Mouse (Mus musculus): ENCODE results near the gene Afm. TPM values are rescaled to one million over a fixed set of nuclear protein-coding genes. Genes with fewer than 3 reads are reported as not detected.

The Afm gene
- total RNA-seq, 2 experiments from 2014 or later: not detected

GRCm38 (mm10) chr5:90515561-90515960 lies 3.2 kb upstream of the Afm start:
- intact Hi-C loops (cut with DNase I): no loop called here
- DNase-seq: no peak

DNA sequence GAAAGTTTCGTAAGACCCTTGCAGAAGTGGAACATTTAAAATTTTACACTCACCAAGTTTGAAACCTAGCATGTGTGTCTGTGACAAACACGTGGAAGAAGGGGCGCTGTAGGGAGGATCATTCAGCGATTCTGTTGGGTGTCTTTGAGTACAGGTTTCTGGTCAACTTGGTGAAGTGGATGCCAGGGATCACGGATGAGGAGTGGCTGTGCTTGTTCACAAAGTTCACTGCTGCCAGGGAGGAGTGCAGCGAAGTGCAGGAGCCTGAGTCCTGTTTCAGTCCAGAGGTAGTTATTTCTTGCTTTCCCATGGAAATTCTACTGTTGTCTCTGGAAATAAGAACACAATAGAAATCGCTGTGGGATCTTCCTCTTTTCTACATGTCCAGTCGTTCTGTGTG lies 32.5 kb downstream of the Afm start:
- DNase-seq: no peak
- intact Hi-C loops (cut with DNase I): no loop called here

GRCm38 (mm10) chr5:90556052-90556451 lies 37.3 kb downstream of the Afm start:
- intact Hi-C loops (cut with DNase I): no loop called here
- DNase-seq: no peak

DNA sequence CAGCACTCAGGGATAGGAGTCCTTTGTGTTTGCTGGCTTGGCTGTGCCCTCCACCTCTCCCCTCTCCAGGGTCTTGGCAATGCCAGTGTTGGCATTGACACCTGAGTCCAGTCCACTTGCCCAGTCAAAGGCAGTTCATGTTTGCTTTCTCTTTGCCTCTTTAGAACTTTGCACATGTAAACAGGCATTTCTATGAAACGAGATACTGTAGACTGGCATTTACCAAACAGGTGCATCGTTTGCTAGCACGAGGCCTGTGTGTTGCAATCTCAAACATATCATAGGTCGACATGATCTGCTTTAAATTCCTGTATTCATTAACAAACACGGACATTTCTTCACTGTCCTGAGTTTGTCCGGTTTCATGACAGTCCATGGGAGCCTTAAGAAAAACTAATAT lies 42.0 kb downstream of the Afm start, which contains the start of gene 5830473C10Rik:
5830473C10Rik (plus strand) TSS at position 365 of the 400 bp plus-strand sequence.
- intact Hi-C loops (cut with DNase I): no loop called here
- no peak for DNase-seq

GRCm38 (mm10) chr5:90561721-90562275 lies 43.1 kb downstream of the Afm start:
- DNase-seq: no peak
- intact Hi-C loops (cut with DNase I): no loop called here

DNA sequence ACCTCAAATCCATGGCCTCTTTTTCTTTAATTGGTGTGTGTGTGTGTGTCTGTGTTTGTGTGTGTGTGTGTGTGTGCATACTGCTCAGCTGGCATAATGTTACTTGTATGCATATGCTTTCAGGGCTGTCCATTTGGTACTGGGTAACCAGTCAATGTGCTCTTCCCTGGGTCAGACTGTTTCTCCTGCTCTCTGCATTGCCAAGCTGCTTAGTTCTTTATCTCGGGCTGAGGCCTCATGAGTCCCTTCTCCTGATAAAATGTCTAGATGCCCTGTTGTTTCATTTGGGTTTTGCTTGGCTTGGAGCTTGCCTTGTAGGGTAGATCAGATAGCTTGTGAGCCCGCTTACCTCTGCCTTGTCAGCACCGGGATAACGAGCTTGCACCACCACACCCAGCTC lies 44.1 kb downstream of the Afm start:
- intact Hi-C loops (cut with DNase I): no loop called here

GRCm38 (mm10) chr5:90564161-90564560 lies 45.4 kb downstream of the Afm start:
- intact Hi-C loops (cut with DNase I): no loop called here
- no peak for DNase-seq

More for the DNA sequence above, 44.1 kb downstream of the Afm start:
- DNase-seq: no peak

DNA sequence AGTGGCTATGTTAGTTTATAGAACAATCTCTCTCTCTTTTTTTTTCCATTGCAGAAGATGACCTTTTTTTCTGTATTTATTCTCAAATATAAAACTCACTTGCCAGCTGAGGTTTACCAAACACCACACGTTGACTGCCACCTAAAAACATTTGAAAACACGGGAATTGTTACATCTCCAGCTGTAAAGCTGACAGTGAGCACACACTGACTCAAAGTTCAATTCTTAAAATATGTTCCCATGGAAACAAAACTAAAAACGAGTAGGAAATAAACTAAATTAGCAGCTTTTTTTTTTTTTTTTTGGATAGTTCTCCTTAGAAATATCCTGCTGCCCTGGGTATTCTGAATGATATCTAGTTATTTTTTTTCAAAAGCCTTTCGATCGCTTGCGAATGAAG lies 46.5 kb downstream of the Afm start:
- DNase-seq: no peak
- intact Hi-C loops (cut with DNase I): no loop called here

DNA sequence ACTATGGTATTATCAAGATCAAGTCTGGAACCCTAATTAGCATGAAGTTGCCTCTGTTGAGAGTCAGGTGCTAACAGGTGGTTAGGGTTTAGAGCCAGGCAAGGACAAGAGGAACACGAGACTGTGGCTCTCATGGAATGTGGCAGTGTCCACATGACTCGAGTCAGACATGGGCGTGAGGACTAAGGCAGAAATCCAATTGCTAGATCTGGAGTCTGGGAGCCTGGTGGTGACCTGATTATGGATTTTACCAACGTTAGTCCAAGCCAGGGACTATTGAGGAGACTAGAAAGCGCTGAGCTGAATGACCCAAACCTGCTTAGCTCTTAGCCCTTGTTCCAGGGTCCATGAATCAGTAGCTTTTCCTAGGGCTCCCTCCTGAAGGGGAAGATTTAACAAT lies 49.1 kb downstream of the Afm start:
- intact Hi-C loops (cut with DNase I): no loop called here
- no peak for DNase-seq

- DNase-seq: no peak
- intact Hi-C loops (cut with DNase I): no loop called here
Measured at GRCm38 (mm10) chr5:90568338-90568737, 49.6 kb downstream of the Afm start.

GRCm38 (mm10) chr5:90571216-90571615 lies 52.5 kb downstream of the Afm start:
- DNase-seq: no peak
- intact Hi-C loops (cut with DNase I): no loop called here

- intact Hi-C loops (cut with DNase I): no loop called here
- no peak for DNase-seq
Measured at GRCm38 (mm10) chr5:90577751-90578150, 59.0 kb downstream of the Afm start.

DNA sequence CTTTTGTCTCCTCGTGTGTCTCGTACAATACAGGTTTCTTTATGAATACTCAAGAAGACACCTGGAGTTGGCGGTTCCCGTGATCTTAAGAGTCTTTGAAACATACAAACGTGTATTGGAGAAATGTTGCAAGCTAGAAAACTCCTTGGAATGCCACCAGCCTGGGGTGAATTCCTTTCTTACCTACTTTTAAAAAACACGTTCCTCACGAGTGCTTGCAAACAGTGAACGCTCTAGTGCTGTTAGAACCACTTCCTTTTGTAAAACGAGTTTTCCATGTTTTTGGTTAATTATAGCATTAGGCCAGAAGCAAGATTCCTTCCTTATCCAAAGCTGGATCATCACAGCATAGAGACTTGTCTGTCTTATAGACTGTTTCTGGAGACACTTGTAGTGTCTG lies 60.8 kb downstream of the Afm start:
- DNase-seq: no peak
- intact Hi-C loops (cut with DNase I): no loop called here

DNA sequence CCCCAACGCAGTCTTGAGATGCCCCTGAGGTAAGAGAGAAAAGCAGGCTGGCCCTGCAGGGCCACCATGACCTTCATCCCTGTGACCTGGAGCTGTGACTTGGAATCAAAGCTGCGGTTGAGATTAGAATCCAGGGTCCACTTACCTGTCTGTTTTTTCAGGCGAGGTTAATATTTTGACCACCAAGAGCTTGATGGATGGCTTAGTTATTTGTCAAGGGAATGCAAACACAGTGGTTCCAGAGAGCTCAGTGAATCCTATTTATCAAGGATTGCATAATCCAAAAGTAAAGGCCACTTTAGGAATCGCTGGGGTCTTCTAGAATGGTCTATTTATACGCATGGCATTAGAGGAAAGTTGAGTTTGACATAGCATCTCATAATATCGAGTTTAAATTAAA lies 63.4 kb downstream of the Afm start:
- intact Hi-C loops (cut with DNase I): no loop called here
- no peak for DNase-seq

DNA sequence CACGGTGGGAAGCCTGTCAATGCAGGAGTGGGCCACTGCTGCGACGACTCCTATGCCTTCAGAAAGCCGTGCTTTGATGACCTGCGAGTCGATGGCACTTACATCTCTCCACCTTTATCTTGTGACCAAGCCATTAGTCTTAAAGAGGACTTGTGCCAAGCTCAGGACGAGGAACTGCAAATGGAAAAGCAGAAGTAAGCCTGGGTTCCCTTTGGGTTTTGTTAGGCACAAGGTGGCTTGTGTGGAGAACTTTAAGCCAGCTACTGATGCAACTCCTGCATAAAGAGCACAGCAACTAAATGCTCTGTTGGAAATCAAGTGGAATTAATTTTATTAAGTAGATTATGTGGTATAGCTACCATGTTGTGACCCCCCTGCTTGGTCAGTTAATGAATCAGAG lies 66.1 kb downstream of the Afm start:
- no peak for DNase-seq
- intact Hi-C loops (cut with DNase I): loop anchor here (5.0 kb wide), 1 partner anchor 82 kb away; no protein-coding TSS in a partner anchor

DNA sequence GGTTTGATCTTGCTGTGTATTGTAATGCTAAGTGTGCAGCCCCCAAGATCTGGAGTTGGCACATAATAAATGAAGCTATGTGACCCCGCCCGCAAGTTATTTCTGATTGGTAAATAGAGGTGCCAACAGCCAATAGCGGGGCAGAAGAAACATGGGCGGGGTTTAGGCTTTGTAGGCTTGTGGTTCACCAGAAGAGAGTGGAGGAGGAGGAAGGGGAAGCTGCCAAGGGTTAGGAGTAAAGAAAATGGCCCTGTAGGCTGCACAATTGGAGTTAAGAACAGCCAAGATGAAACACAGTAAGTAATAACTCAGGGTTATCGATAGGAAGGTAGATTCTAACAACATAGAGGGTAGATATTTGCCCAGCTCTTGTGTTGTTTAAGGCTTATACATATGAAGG lies 67.8 kb downstream of the Afm start:
- intact Hi-C loops (cut with DNase I): loop anchor here (5.0 kb wide), 1 partner anchor 84 kb away; no protein-coding TSS in a partner anchor
- no peak for DNase-seq

GRCm38 (mm10) chr5:90588104-90588503 lies 69.4 kb downstream of the Afm start:
- intact Hi-C loops (cut with DNase I): loop anchor here (2.0 to 5.0 kb wide), 2 partner anchors 86 to 385 kb away; no protein-coding TSS in a partner anchor
- no peak for DNase-seq

DNA sequence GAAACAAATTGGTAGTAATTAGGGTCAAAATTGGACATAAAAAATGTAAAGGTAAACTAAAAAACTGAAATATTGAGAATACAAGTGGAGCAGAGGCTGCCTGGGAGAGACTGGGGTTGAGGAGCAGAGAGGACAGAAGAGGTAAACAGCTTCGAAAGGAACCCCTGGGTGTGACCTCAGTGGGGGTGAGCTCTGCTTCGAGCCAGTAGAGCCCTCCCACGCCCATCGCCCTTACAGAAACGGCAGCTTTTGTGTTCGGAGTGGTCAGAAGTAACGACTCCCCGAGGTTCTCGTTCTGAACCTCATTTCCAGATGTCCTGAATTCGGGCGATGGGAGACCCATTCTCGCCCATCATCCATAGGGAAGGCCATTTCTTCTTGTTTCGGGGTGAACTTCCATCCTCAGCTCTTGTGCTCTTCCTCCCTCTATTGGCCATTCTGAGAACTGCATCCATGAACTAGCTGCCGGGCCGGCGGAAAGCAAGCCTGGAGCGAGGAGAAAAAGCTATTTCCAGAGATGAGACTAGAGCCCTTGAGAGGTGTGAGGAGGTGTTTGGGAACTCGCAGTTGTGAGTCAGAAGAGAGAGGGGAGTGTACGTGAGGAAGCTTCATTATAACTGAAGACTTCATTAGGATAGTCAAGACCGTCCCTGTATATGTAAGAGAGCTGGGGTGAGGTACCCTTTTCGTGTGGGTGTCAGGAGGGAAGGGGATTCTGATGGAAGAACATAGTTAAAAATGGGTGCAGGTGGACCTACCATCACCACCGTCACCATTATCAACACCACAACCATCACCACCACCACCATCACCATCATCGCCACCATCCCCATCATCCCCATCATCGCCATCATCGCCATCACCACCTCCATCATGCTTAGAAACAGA lies 70.2 kb downstream of the Afm start:
- DNase-seq: peak; percentile 61 to 65
- intact Hi-C loops (cut with DNase I): loop anchor here (2.0 to 5.0 kb wide), 2 partner anchors 87 to 386 kb away; no protein-coding TSS in a partner anchor

- intact Hi-C loops (cut with DNase I): no loop called here
- DNase-seq: no peak
Measured at GRCm38 (mm10) chr5:90590676-90591075, 71.9 kb downstream of the Afm start.

DNA sequence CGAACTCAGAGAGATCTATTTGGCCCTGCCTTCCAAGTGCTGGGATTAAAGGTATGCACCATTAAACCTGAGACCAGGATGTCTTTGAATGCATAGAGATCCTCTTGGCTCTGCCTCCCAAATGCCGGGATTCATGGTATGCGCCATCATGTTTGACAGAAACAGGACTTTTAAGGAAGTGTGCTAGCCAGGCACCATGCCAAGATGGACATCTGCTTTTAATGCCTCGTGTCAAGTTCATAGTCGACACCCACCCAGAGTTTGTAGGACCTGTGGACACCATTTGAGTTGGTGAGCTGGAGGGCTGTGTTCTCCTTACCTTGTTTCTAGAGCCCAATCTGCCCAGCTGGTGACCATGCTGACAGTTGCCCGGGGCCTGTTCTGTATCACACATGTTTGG lies 73.2 kb downstream of the Afm start:
- DNase-seq: no peak
- intact Hi-C loops (cut with DNase I): no loop called here

- no peak for DNase-seq
- intact Hi-C loops (cut with DNase I): no loop called here
Measured at GRCm38 (mm10) chr5:90594945-90595344, 76.2 kb downstream of the Afm start.

DNA sequence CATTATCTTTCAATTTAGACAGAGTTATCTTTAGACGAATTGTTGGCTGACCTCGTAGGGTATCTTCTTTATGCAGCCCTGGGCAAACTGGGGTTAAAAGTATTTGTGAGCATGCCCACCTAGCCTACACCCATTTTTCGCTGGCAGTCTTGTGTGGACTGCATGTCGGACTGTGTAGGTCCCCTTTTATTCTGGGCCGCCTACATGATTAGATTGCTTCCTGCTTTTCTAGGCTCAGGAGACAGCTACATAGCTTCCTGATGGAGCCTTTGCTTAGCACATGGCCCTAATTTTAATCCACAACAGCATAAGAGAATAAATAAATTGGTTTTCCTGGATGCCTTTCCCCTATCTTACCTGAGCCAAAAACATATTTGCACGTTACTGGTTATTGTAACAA lies 77.4 kb downstream of the Afm start:
- intact Hi-C loops (cut with DNase I): no loop called here
- no peak for DNase-seq
